ENCODE assay signal across 9 mouse cellular contexts in genomic region chr1:57205198-57205987, GRCm38 (mm10).
DNase-seq lines count a peak whose midpoint lies in the region; ATAC-seq and TF ChIP-seq lines count a peak whose summit lies in the region.
"Had no signal": no experiment of that assay in that cellular context is flagged by ENCODE, and none has a peak within 500 bp of the region (broad histone marks: within the 10 kb centered on the region; RNA-seq: fewer than 3 reads in every experiment).

No protein-coding gene starts in this region.

- H3K9ac ChIP-seq in heart, embryonic 16.5 days (ENCODE audit: low read length), result no peak overlapping the region
- no peak overlapping the region for H3K9ac ChIP-seq in liver, postnatal 0 days (replicated peaks)

- H3K27ac ChIP-seq in embryonic fibroblast, embryonic 13.5 days (ENCODE audit: insufficient read depth, low read length), result no peak overlapping the region
- no peak overlapping the region for H3K27ac ChIP-seq in heart, embryonic 16.5 days (ENCODE audit: low read length)
- no peak overlapping the region for H3K27ac ChIP-seq in liver, postnatal 0 days (ENCODE audit: low read depth)

- H3K4me1 ChIP-seq in embryonic fibroblast, embryonic 13.5 days (ENCODE audit: control insufficient read depth, insufficient read depth, low read length), result no peaks in the 10 kb centered on the region
- H3K4me1 ChIP-seq in heart, embryonic 16.5 days (ENCODE audit: control insufficient read depth, insufficient read depth, low read length), result peaks cover 4% of the 10 kb centered on the region; the same call in 1 of the 2 replicates
- H3K4me1 ChIP-seq in liver, postnatal 0 days (ENCODE audit: insufficient read depth), result no peaks in the 10 kb centered on the region

- H3K4me2 ChIP-seq in heart, embryonic 16.5 days (ENCODE audit: low read depth, low read length), result peak overlapping the region; percentile 39; the same call in 1 of the 2 replicates
- H3K4me2 ChIP-seq in liver, postnatal 0 days (ENCODE audit: low read depth, low read length), result no peak overlapping the region

- DNase-seq in CD4-positive helper T cell, adult 2 months (ENCODE audit: low read depth, low spot score), result peak; percentile 19
- peak; percentile 83 for DNase-seq in brain, adult 2 months (ENCODE audit: low read depth, low spot score)
- DNase-seq in kidney, postnatal 14 days, result peak; percentile 59
- peak; percentile 50 for DNase-seq in liver, postnatal 0 days
- peak; percentile 26 for DNase-seq in ovary, adult 18-20 months (ENCODE audit: low spot score)
- peak; percentile 29 for DNase-seq in thymus, postnatal 25 days

- TF ChIP-seq POLR2A in embryonic fibroblast, embryonic 13.5 days (IDR thresholded peaks at IDR 0.05; ENCODE audit: low read depth, low read length), result no peak

- no peak for ATAC-seq in heart, embryonic 16.5 days (replicated peaks; ENCODE audit: extremely low read depth, insufficient read depth, low FRiP score)
- ATAC-seq in liver, postnatal 0 days, result no peak

- 7% methylated on average over 9 of the region's 9 CpGs for WGBS in heart, embryonic 16.5 days
- 15% methylated on average over 9 of the region's 9 CpGs for WGBS in liver, postnatal 0 days (ENCODE audit: insufficient replicate concordance)

- peaks cover 15% of the 10 kb centered on the region; the same call in 1 of the 2 replicates for H3K27me3 ChIP-seq in heart, embryonic 16.5 days (ENCODE audit: control insufficient read depth, insufficient read depth, low read length)
- no peaks in the 10 kb centered on the region for H3K27me3 ChIP-seq in liver, postnatal 0 days (ENCODE audit: insufficient read depth, low read length)

- H3K36me3 ChIP-seq in heart, embryonic 16.5 days (ENCODE audit: control insufficient read depth, insufficient read depth), result no peaks in the 10 kb centered on the region
- no peaks in the 10 kb centered on the region for H3K36me3 ChIP-seq in liver, postnatal 0 days (replicated peaks; ENCODE audit: insufficient read depth, low read length)

- no peak overlapping the region for H3K4me3 ChIP-seq in embryonic fibroblast, embryonic 13.5 days (ENCODE audit: insufficient read depth, low read length)
- no peak overlapping the region for H3K4me3 ChIP-seq in heart, embryonic 16.5 days (ENCODE audit: low read length)
- no peak overlapping the region for H3K4me3 ChIP-seq in liver, postnatal 0 days (ENCODE audit: low read depth, low read length)
- H3K4me3 ChIP-seq: erythroblast, embryonic 14.5 days had no signal

- TF ChIP-seq EP300 in liver, postnatal 0 days (IDR thresholded peaks at IDR 0.05; ENCODE audit: low read depth), result no peak

- H3K9me3 ChIP-seq in heart, embryonic 16.5 days (replicated peaks; ENCODE audit: control insufficient read depth, low read length), result no peaks in the 10 kb centered on the region
- no peaks in the 10 kb centered on the region for H3K9me3 ChIP-seq in liver, postnatal 0 days (ENCODE audit: low read length)

- peak; percentile 62; the same call in 1 of the 2 replicates for TF ChIP-seq CTCF in embryonic fibroblast, embryonic 13.5 days (IDR thresholded peaks at IDR 0.05; ENCODE audit: borderline replicate concordance, insufficient read depth, low read length)
- TF ChIP-seq CTCF in liver, postnatal 0 days (IDR thresholded peaks at IDR 0.05; ENCODE audit: low read depth), result peak; percentile 76

Comparison
In these comparisons a context has a peak if more than half of its experiments do, and no peak if none do; other contexts are left out.
1. DNase-seq: peak in every context shown above with its lines; median percentile 83 in brain, adult 2 months; 59 in kidney, postnatal 14 days; 50 in liver, postnatal 0 days; 29 in thymus, postnatal 25 days; 26 in ovary, adult 18-20 months; 19 in CD4-positive helper T cell, adult 2 months.